Mouse (Mus musculus) lung, embryonic 14.5 days (tissue): ENCODE data around the gene Dennd4a. TPM values are rescaled to one million over a fixed set of nuclear protein-coding genes. Genes with fewer than 3 reads are reported as not detected.

Experiments
- ATAC-seq: fragments of 200-750 bp; cut with Nextera tagmentation; 2 replicates; pipeline ENCODE4 v1.8.0; 2017; ENCODE audit warnings: mild to moderate bottlenecking, moderate TSS enrichment, moderate library complexity; ENCODE audit not compliant: insufficient read depth
- DNase-seq: peaks from one replicate; pipeline ENCODE4 v3.0.0-alpha.2; 2015
- H3K27ac ChIP-seq: fragments of 300-500 bp; sonication (generic); 2 replicates; pipeline ENCODE4 v1.5.1; 2014; ENCODE audit warnings: low read depth, mild to moderate bottlenecking, moderate library complexity
- H3K27me3 ChIP-seq: fragments of 300-500 bp; sonication (generic); 2 replicates; pipeline ENCODE4 v1.6.1; 2014; ENCODE audit warnings: low read length, control low read depth; ENCODE audit not compliant: insufficient read depth
- H3K36me3 ChIP-seq: fragments of 300-500 bp; sonication (generic); 2 replicates; pipeline ENCODE4 v1.6.1; 2014; ENCODE audit warnings: control low read depth; ENCODE audit not compliant: insufficient read depth
- H3K4me1 ChIP-seq: fragments of 300-500 bp; sonication (generic); 2 replicates; pipeline ENCODE4 v1.6.1; 2014; ENCODE audit warnings: antibody characterized with exemption, control low read depth; ENCODE audit not compliant: insufficient read depth
- H3K4me2 ChIP-seq: fragments of 300-500 bp; sonication (generic); 2 replicates; pipeline ENCODE4 v1.6.1; 2014; ENCODE audit warnings: mild to moderate bottlenecking
- H3K4me3 ChIP-seq: fragments of 300-500 bp; sonication (generic); 2 replicates; pipeline ENCODE4 v1.5.1; 2014; ENCODE audit warnings: low read depth, low read length
- H3K9ac ChIP-seq: fragments of 300-500 bp; sonication (generic); 2 replicates; pipeline ENCODE4 v1.6.1; 2014
- H3K9me3 ChIP-seq: fragments of 300-500 bp; sonication (generic); 2 replicates; pipeline ENCODE4 v1.6.1; 2016; ENCODE audit warnings: low read depth, low read length, control low read depth
- CTCF ChIP-seq: IDR thresholded peaks from 2 replicates; pipeline ENCODE4 v1.5.1; 2016; ENCODE audit warnings: antibody characterized with exemption, low read depth
- WGBS: fragments of 180-500 bp; shearing (Covaris S2); extraction: QIAGEN DNeasy Blood & Tissue Kit; methylation state at CpG from one replicate; pipeline ENCODE4 v1.1.7; 2014; 5-methylcytosine and 5-hydroxymethylcytosine counted together
- polyA plus RNA-seq: library from polyadenylated mRNA; unstranded; fragments of >200 nt; fragmentation: Nextera tagmentation; extraction: Ambion mirVana; gene quantifications from 2 replicates; pipeline ENCODE4 v1.2.1, GENCODE M21; 2014

The Dennd4a gene
- polyA plus RNA-seq, 1 experiment from 2014 or later = 10.9 TPM

- DNase-seq = no peak
- no peak overlapping the region for H3K4me2 ChIP-seq
- no peak for ATAC-seq
- no peak overlapping the region for H3K4me3 ChIP-seq
- H3K9me3 ChIP-seq = no peaks in the 10 kb centered on the region
- TF ChIP-seq CTCF = no peak
- H3K27ac ChIP-seq = no peak overlapping the region
- 82% methylated on average over 2 of the region's 2 CpGs for WGBS
- H3K9ac ChIP-seq = no peak overlapping the region
- 0 out of 2 replicates have a peak, but pooled peaks cover 4% of the 10 kb centered on the region for H3K36me3 ChIP-seq
- no peaks in the 10 kb centered on the region for H3K27me3 ChIP-seq
- H3K4me1 ChIP-seq = no peaks in the 10 kb centered on the region
These were observed 20.6 kb downstream of the Dennd4a start for GRCm38 (mm10) chr9:64831760-64832159.

- Histone ChIP-seq H3K4me2 (no peak overlapping the region), H3K27me3 (no peaks in the 10 kb centered on the region), H3K27ac (no peak overlapping the region), H3K9ac (no peak overlapping the region), H3K36me3 (0 out of 2 replicates have a peak, but pooled peaks cover 4% of the 10 kb centered on the region), H3K9me3 (no peaks in the 10 kb centered on the region), H3K4me1 (no peaks in the 10 kb centered on the region), H3K4me3 (no peak overlapping the region)
- DNase-seq = no peak
- ATAC-seq = no peak
- no peak for TF ChIP-seq CTCF
- WGBS = 86% methylated on average over 3 of the region's 3 CpGs
These were observed 23.3 kb downstream of the Dennd4a start for GRCm38 (mm10) chr9:64834418-64834817.

- Histone ChIP-seq H3K4me1 (no peaks in the 10 kb centered on the region), H3K27me3 (no peaks in the 10 kb centered on the region), H3K9ac (no peak overlapping the region), H3K27ac (no peak overlapping the region), H3K36me3 (no peaks in the 10 kb centered on the region), H3K9me3 (no peaks in the 10 kb centered on the region), H3K4me2 (no peak overlapping the region), H3K4me3 (no peak overlapping the region)
- ATAC-seq (no peak), DNase-seq (no peak)
- WGBS = 84% methylated on average over 4 of the region's 4 CpGs
- no peak for TF ChIP-seq CTCF
These were observed 34.2 kb downstream of the Dennd4a start for GRCm38 (mm10) chr9:64845355-64845754.

- peaks cover 8% of the 10 kb centered on the region; the same call in 1 of the 2 replicates for H3K36me3 ChIP-seq
- no peaks in the 10 kb centered on the region for H3K9me3 ChIP-seq
- H3K4me2 ChIP-seq = no peak overlapping the region
- ATAC-seq (no peak), DNase-seq (no peak)
- no peak overlapping the region for H3K4me3 ChIP-seq
- no peak overlapping the region for H3K27ac ChIP-seq
- H3K9ac ChIP-seq = no peak overlapping the region
- H3K4me1 ChIP-seq = no peaks in the 10 kb centered on the region
- WGBS = 66% methylated on average over 1 of the region's 1 CpGs
- H3K27me3 ChIP-seq = no peaks in the 10 kb centered on the region
- TF ChIP-seq CTCF = no peak
These were observed 38.4 kb downstream of the Dennd4a start for GRCm38 (mm10) chr9:64849548-64849947.

- Histone ChIP-seq H3K4me3 (no peak overlapping the region), H3K27ac (no peak overlapping the region), H3K4me1 (no peaks in the 10 kb centered on the region), H3K36me3 (peaks cover 9% of the 10 kb centered on the region; the same call in 1 of the 2 replicates), H3K27me3 (no peaks in the 10 kb centered on the region), H3K4me2 (no peak overlapping the region), H3K9me3 (no peaks in the 10 kb centered on the region), H3K9ac (no peak overlapping the region)
- no peak for TF ChIP-seq CTCF
- DNase-seq (no peak), ATAC-seq (no peak)
These were observed 48.9 kb downstream of the Dennd4a start for GRCm38 (mm10) chr9:64860083-64860482.

- DNase-seq (peak; percentile 30), ATAC-seq (no peak)
- 79% methylated on average over 2 of the region's 2 CpGs for WGBS
- Histone ChIP-seq H3K4me1 (no peaks in the 10 kb centered on the region), H3K9me3 (no peaks in the 10 kb centered on the region), H3K4me2 (no peak overlapping the region), H3K36me3 (peaks cover 9% of the 10 kb centered on the region; the same call in 1 of the 2 replicates), H3K4me3 (no peak overlapping the region), H3K27ac (no peak overlapping the region), H3K9ac (no peak overlapping the region), H3K27me3 (no peaks in the 10 kb centered on the region)
- peak; percentile 38 for TF ChIP-seq CTCF
These were observed 51.5 kb downstream of the Dennd4a start for GRCm38 (mm10) chr9:64862687-64863086.

- ATAC-seq = no peak
- H3K9me3 ChIP-seq = no peaks in the 10 kb centered on the region
- TF ChIP-seq CTCF = no peak
These were observed 74.9 kb downstream of the Dennd4a start for GRCm38 (mm10) chr9:64886008-64886407.

GRCm38 (mm10) chr9:64896605-64897004 is 85.5 kb downstream of the Dennd4a start:
- 77% methylated on average over 10 of the region's 10 CpGs for WGBS
- Histone ChIP-seq H3K4me2 (no peak overlapping the region), H3K4me1 (no peaks in the 10 kb centered on the region), H3K27ac (no peak overlapping the region), H3K36me3 (peaks cover 21% of the 10 kb centered on the region; the same call in 1 of the 2 replicates), H3K4me3 (no peak overlapping the region), H3K9me3 (no peaks in the 10 kb centered on the region), H3K27me3 (no peaks in the 10 kb centered on the region), H3K9ac (no peak overlapping the region)
- no peak for TF ChIP-seq CTCF
- no peak for ATAC-seq
- DNase-seq = no peak

More at GRCm38 (mm10) chr9:64886008-64886407, 74.9 kb downstream of the Dennd4a start:
- Histone ChIP-seq H3K27ac (no peak overlapping the region), H3K4me1 (no peaks in the 10 kb centered on the region), H3K27me3 (no peaks in the 10 kb centered on the region), H3K4me2 (no peak overlapping the region), H3K9ac (no peak overlapping the region), H3K36me3 (0 out of 2 replicates have a peak, but pooled peaks cover 10% of the 10 kb centered on the region), H3K4me3 (no peak overlapping the region)
- 76% methylated on average over 5 of the region's 5 CpGs for whole genome bisulfite sequencing
- DNase-seq = no peak
